Mouse (Mus musculus) liver, embryonic 15.5 days (tissue): ENCODE measurements around the gene Ubald2. TPM values are rescaled to one million over a fixed set of nuclear protein-coding genes. Genes with fewer than 3 reads are reported as not detected.
A peak's percentile ranks its signal among the peaks of the same experiment; 100 is the strongest.

ENCODE experiments used
- ATAC-seq: fragments of 200-750 bp; cut with Nextera tagmentation; 2 replicates; pipeline ENCODE4 v1.8.0; 2017; ENCODE audit warnings: moderate number of reproducible peaks, mild to moderate bottlenecking, moderate library complexity; ENCODE audit not compliant: insufficient read depth
- H3K27ac ChIP-seq: fragments of 300-500 bp; sonication (generic); replicated peaks from 2 replicates; pipeline ENCODE4 v1.5.1; 2015; ENCODE audit warnings: mild to moderate bottlenecking, inconsistent platforms
- H3K27me3 ChIP-seq: fragments of 300-500 bp; sonication (generic); 2 replicates; pipeline ENCODE4 v1.6.1; 2015; ENCODE audit warnings: mild to moderate bottlenecking, inconsistent platforms
- H3K36me3 ChIP-seq: fragments of 300-500 bp; sonication (generic); replicated peaks from 2 replicates; pipeline ENCODE4 v1.6.1; 2015; ENCODE audit warnings: moderate library complexity, mild to moderate bottlenecking, inconsistent platforms
- H3K4me1 ChIP-seq: fragments of 300-500 bp; sonication (generic); replicated peaks from 2 replicates; pipeline ENCODE4 v1.6.1; 2015; ENCODE audit warnings: inconsistent platforms
- H3K4me2 ChIP-seq: fragments of 300-500 bp; sonication (generic); 2 replicates; pipeline ENCODE4 v1.6.1; 2015; ENCODE audit warnings: moderate library complexity, mild to moderate bottlenecking, inconsistent platforms
- H3K4me3 ChIP-seq: fragments of 300-500 bp; sonication (generic); replicated peaks from 2 replicates; pipeline ENCODE4 v1.5.1; 2015; ENCODE audit warnings: mild to moderate bottlenecking, inconsistent platforms
- H3K9ac ChIP-seq: fragments of 300-500 bp; sonication (generic); 2 replicates; pipeline ENCODE4 v1.6.1; 2015; ENCODE audit warnings: moderate library complexity, mild to moderate bottlenecking, inconsistent platforms
- H3K9me3 ChIP-seq: fragments of 300-500 bp; sonication (generic); replicated peaks from 2 replicates; pipeline ENCODE4 v1.6.1; 2016; ENCODE audit warnings: inconsistent platforms
- WGBS: fragments of 180-500 bp; shearing (Covaris S2); methylation state at CpG from one replicate; pipeline ENCODE4 v1.1.7; 2015; ENCODE audit warnings: mixed read lengths; ENCODE audit not compliant: insufficient replicate concordance; 5-methylcytosine and 5-hydroxymethylcytosine counted together
- polyA plus RNA-seq: library from polyadenylated mRNA; unstranded; fragments of >200 nt; fragmentation: Nextera tagmentation; extraction: Ambion mirVana; gene quantifications from 2 replicates; pipeline ENCODE4 v1.2.1, GENCODE M21; 2015

Gene Ubald2
- polyA plus RNA-seq, 1 experiment from 2014 or later: 33.1 TPM

DNA sequence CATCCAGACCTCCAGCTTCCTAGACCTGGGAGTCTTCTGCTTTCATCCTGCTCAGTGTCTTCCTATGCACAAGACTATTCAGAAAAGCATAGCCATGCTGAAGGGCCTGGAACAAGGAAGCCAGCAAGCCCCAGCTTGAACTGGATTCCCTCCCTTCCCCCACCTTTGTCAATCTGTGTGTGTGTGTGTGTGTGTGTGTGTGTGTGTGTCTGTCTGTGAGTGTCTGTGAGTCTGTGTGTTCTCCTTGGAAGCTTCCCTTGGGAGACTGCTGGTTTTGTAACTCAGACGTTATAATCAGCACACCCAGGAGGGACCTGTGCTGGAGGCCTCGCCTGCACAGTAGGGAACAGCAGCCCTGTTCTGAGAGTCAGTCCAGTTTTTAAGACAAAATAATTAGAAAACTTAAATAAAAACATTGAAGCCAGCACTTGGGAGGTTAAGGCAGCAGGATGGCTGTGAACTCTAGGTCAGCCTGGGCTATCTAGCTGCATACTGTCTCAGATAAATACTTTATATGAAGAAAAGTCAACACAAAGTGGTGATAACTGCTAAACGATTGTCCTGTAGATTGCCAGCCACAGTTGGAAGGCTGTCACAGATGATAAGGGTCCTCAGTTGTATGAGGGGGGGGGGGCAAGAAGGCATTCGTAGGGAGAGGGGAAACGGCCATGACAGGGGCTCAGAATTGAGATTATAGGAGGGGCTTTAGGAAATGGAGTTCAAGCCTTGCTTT lies 2.3 kb downstream of the Ubald2 start:
- Histone ChIP-seq H3K4me3 (peak overlapping the region; percentile 92), H3K4me1 (peaks cover 67% of the 10 kb centered on the region), H3K9me3 (no peaks in the 10 kb centered on the region), H3K27me3 (no peaks in the 10 kb centered on the region), H3K4me2 (peak overlapping the region; percentile 73), H3K27ac (peak overlapping the region; percentile 94), H3K36me3 (peaks cover 44% of the 10 kb centered on the region), H3K9ac (peak overlapping the region; percentile 15)
- 6% methylated on average over 5 of the region's 5 CpGs for WGBS
- no peak for ATAC-seq

DNA sequence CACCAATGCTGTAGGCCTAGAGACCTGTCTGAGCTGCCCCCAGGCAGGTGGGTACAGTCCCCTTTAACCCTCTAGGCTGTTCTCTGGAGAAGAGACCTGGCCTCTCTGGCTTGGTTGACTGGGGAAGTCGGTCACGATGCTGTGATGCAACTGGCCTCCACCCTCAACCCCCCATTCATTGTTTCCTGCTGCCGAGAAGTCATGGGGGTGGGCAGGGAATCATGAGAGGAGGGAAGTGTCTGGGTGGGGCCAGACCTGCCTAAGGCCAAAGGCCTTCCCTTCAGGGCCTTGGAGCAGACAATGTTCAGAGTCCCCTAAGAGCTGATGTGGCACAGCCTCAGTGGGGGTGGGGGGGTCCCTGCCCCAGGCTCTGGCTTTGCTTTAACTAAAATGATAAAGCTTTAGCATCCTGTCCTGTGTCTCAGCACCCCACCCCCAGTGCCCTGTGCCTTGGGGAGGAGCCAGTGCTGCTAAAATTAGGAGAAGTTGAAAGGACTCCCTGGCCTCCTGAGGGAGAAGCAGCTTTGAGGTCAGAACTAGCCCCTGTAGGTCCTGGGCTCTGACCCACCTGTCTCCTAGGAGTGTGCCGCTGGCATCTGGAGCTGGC lies 2.9 kb downstream of the Ubald2 start:
- Histone ChIP-seq H3K4me3 (peak overlapping the region; percentile 92), H3K9ac (peak overlapping the region; percentile 15), H3K36me3 (peaks cover 44% of the 10 kb centered on the region), H3K9me3 (no peaks in the 10 kb centered on the region), H3K27ac (peak overlapping the region; percentile 94), H3K4me2 (peak overlapping the region; percentile 73), H3K27me3 (no peaks in the 10 kb centered on the region), H3K4me1 (peaks cover 60% of the 10 kb centered on the region)
- 13% methylated on average over 4 of the region's 4 CpGs for WGBS
- ATAC-seq: no peak

DNA sequence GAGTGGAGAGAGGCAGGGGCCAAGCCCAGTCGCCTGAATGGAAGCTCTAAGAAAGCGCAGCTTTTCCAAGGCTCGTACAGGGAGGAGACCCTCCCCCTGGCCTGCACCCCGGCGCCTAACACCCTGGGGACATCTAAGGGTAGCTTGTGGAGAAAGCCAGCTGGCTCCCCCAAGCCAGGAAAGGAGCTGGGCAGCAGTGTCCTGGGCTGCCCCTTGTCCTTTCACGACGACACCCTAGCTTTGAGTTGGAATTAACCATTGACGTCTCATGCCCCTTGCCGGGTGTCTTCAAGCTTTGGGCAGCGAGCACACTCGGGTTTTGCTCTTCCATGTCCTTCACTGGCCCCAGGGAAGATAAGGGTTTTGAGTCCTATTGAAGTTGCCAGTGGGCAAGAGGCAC lies 3.6 kb downstream of the Ubald2 start:
- WGBS: 78% methylated on average over 11 of the region's 11 CpGs
- H3K4me1 ChIP-seq: peaks cover 55% of the 10 kb centered on the region
- no peak overlapping the region for H3K9ac ChIP-seq
- H3K9me3 ChIP-seq: no peaks in the 10 kb centered on the region
- peak overlapping the region; percentile 92; the same call in 1 of the 2 replicates for H3K4me3 ChIP-seq
- H3K27me3 ChIP-seq: no peaks in the 10 kb centered on the region
- peaks cover 44% of the 10 kb centered on the region for H3K36me3 ChIP-seq
- H3K4me2 ChIP-seq: peak overlapping the region; percentile 73; the same call in 1 of the 2 replicates
- no peak for ATAC-seq
- peak overlapping the region; percentile 94; the same call in 1 of the 2 replicates for H3K27ac ChIP-seq

DNA sequence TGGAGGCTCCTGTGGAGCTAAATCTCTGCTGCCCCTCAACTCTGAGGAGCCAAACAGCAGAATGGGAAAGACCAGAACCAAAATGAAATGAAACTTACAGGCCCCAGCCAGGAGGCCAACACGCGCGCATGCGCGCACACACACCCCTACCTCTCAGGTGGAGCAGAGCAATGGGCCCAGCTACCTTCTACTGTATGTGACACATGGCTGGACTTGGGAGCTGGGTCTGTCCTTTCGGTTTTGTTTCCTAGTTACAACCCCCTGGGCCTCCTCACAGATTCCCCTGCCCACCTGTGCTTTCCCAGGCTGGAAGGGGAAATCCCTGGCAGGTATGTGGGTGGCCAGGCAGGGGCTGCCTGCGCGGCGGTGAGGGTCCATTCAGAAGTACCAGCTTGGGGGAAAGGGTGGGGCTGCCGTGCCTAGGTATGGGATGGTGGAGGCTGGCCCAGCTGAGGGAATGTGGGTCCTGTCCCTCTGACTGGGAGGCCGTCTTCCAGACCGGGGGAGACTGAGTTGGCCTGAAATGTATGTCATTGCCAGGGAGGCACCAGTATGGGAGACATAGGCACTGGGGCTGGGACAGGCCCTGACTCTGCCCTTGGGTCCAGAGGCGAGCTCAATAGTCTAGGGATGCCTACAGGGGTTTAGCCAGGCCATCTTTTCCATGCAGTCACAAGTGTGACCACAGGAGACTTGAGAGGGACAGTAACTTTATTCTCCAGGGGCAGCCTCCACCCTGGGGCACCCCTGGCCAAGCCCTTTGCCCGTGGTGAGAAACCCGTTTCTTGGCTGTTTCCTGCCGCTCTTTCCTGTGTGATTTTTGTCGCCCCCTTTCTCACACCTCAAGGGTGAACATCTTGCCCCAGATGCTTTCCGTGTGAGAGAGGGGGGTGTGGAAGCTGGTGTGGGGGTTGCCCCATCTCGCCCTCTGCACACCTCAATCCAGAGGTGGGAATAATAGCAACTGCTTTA lies 5.7 kb downstream of the Ubald2 start:
- Histone ChIP-seq H3K27ac (no peak overlapping the region), H3K4me2 (no peak overlapping the region), H3K4me1 (peaks cover 47% of the 10 kb centered on the region), H3K27me3 (no peaks in the 10 kb centered on the region), H3K4me3 (no peak overlapping the region), H3K9me3 (no peaks in the 10 kb centered on the region), H3K36me3 (peaks cover 44% of the 10 kb centered on the region), H3K9ac (no peak overlapping the region)
- WGBS: 76% methylated on average over 19 of the region's 19 CpGs
- ATAC-seq: no peak

DNA sequence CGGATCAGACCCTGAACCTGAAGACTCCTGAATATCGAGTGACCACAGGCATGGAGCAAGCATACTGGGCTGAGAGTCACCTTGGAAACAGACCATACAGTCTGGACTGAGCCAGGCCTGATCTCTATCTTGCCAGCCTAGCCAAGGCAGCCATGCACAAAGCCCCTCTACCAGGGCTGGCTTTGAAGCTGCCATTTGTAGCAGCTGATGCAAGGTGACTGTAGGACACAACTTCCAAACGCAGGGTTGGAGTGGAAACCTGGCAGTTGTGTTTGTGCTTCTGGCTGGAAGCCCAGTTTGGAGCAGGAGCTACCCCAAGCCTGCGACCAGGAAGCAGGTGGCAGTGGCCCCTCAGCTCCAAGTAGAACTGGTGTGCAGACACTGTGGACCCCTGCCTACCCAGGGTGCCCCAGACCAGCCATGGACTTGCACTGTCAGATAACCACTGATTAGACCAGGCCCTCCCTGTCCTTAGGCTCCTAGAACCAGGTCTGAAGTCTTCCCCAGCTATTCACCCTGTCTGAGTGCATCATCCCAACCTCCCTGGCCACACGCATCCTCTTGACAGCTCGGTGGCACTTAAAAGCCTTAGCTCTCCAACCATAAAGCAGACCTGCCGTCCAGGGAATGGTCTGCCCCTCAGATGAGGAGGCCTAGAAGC lies 6.6 kb downstream of the Ubald2 start:
- Histone ChIP-seq H3K4me1 (peaks cover 47% of the 10 kb centered on the region), H3K4me2 (no peak overlapping the region), H3K9me3 (no peaks in the 10 kb centered on the region), H3K4me3 (no peak overlapping the region), H3K27ac (no peak overlapping the region), H3K27me3 (no peaks in the 10 kb centered on the region), H3K9ac (no peak overlapping the region), H3K36me3 (peaks cover 44% of the 10 kb centered on the region)
- ATAC-seq: no peak
- 64% methylated on average over 7 of the region's 7 CpGs for WGBS

DNA sequence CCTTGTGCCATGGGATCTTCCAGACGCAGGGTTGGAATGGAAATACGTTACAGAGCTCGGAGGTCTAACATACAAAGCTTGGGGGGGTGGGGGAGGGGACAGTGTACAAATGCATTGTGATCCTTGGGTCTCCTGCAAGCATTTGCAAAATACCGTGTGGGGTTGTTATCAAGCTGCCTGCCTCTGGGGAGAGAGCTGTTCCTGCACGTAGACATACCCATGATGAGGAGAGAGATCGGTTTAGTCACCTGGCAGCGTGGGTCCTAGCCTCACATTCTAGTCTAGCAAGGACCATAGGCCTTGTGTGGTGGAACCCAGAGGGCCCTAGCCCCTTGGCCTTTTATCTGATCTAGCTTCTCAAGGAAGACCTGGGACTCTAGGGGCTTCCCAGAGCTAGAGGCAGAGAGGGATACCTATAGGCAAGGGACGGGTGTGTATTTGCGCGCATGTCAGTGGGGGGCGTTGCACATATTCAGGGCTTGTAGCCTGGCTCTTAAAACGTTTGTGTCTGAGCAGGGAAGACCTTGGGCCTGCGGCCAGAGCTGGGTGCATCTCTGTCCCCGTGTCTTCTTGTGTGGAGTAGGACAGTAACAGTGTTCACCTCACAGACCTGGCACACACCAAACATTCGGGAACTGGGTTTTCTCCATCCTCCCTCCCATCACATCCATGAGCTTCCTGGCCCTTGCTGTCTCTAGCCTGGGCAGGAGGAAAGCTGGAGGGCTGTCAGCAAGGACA lies 8.4 kb downstream of the Ubald2 start:
- Histone ChIP-seq H3K4me3 (no peak overlapping the region), H3K27me3 (peaks cover 12% of the 10 kb centered on the region), H3K36me3 (peaks cover 28% of the 10 kb centered on the region), H3K9me3 (no peaks in the 10 kb centered on the region), H3K4me1 (peaks cover 39% of the 10 kb centered on the region), H3K27ac (no peak overlapping the region), H3K4me2 (no peak overlapping the region), H3K9ac (no peak overlapping the region)
- WGBS: 71% methylated on average over 15 of the region's 15 CpGs
- no peak for ATAC-seq

DNA sequence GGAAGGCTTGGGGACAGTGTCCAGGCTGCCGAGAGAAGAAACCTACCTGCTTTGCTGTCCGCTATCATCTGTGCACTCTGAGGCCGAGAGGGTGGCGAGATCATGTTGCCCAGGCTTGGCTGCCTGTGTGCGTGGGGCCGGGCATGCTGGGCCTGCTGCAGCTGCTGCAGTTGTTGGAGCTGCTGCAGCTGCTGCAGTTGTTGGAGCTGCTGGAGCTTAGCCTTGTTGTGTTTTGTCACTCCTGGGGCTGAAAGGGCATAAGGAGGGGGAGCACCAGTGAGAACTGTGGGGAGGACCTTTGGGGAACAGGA lies 8.9 kb downstream of the Ubald2 start:
- no peaks in the 10 kb centered on the region for H3K9me3 ChIP-seq
- no peak overlapping the region for H3K4me2 ChIP-seq
- H3K27ac ChIP-seq: no peak overlapping the region
- H3K36me3 ChIP-seq: peaks cover 22% of the 10 kb centered on the region
- WGBS: 67% methylated on average over 6 of the region's 6 CpGs
- H3K4me1 ChIP-seq: peaks cover 34% of the 10 kb centered on the region
- ATAC-seq: no peak
- H3K27me3 ChIP-seq: peaks cover 17% of the 10 kb centered on the region
- no peak overlapping the region for H3K4me3 ChIP-seq
- H3K9ac ChIP-seq: no peak overlapping the region

DNA sequence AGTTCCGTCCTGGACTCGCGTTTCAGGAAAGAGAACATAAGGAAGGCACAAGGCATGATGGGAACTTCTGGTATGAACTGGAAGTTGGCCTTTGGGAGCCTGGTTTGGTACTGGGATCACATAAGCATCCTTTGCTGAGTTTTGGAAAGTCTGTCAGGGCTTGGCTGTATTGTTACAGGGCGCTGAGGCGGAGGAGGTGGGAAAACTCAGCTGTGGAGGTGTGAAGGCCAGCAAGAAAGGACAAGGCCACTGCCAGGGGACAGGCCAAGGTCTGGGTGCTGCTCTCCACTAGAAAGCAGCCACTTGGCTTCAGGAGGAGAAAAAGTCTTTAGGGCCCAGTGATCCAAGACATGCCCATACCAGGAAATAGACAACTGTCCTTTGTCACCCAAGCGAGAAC lies 9.4 kb downstream of the Ubald2 start:
- H3K9me3 ChIP-seq: no peaks in the 10 kb centered on the region
- H3K36me3 ChIP-seq: peaks cover 19% of the 10 kb centered on the region
- no peak overlapping the region for H3K27ac ChIP-seq
- WGBS: 84% methylated on average over 6 of the region's 6 CpGs
- ATAC-seq: no peak
- H3K27me3 ChIP-seq: peaks cover 22% of the 10 kb centered on the region
- peaks cover 34% of the 10 kb centered on the region for H3K4me1 ChIP-seq
- H3K9ac ChIP-seq: no peak overlapping the region
- H3K4me3 ChIP-seq: no peak overlapping the region
- no peak overlapping the region for H3K4me2 ChIP-seq

DNA sequence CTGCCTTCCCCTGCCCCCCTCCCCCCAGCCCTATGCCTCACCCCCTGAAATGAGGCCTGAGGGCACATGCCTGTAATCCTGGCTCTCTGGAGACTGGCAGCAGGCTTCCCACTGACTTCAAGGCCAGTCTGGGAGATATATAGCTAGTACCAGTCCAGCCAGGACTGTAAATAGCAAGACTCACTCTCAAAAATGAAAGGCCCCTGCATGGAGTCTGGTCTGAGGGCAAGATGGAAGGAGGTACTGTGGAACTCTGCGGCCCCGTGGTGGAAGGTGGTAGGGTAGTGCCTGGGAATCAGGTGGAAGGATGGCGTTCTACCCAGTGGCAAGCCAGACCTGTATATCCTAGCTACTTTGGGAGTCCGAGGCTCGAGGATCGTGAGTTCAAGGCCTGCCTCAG lies 10.0 kb downstream of the Ubald2 start:
- Histone ChIP-seq H3K4me1 (peaks cover 33% of the 10 kb centered on the region), H3K36me3 (peaks cover 17% of the 10 kb centered on the region), H3K27me3 (peaks cover 27% of the 10 kb centered on the region), H3K9me3 (no peaks in the 10 kb centered on the region), H3K27ac (no peak overlapping the region), H3K9ac (no peak overlapping the region), H3K4me3 (no peak overlapping the region), H3K4me2 (no peak overlapping the region)
- WGBS: 75% methylated on average over 6 of the region's 6 CpGs
- ATAC-seq: no peak

DNA sequence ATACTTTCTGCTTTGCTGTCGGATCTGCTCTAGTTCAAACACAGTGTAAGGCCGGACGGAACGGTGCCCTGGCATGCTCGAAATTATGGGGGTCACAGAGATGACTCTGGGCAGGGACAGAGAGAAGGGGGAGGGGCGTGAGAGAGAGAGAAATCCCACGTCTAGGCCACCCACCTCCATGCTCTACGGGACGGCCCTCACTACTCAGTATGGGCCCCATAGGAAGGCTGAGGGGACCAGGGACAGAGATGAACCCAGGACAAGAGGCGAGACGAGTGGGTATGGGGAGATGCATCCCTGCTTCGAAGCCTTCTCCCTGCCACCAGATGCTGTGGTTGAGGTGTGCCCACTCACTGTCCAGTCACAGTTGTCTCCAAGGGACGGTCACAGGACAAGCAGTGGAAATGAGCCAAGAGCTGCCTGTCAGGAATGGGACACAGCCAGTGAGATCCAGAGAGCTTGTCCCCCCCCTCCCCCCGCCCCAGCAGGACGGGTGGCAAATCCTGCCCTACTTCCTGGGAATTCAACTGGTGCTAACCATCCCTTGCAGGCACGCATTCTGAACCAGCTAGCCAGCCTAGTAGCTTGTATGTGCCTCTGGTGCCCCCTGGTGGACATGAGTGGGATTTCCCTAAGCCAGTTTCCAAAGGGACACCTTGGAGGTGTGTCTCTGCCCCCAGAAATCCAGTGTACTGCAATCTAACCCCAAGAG lies 11.9 kb downstream of the Ubald2 start:
- no peak overlapping the region for H3K27ac ChIP-seq
- H3K4me3 ChIP-seq: no peak overlapping the region
- WGBS: 43% methylated on average over 16 of the region's 16 CpGs
- H3K9ac ChIP-seq: no peak overlapping the region
- H3K4me2 ChIP-seq: no peak overlapping the region
- H3K27me3 ChIP-seq: peaks cover 27% of the 10 kb centered on the region
- peaks cover 15% of the 10 kb centered on the region for H3K4me1 ChIP-seq
- no peaks in the 10 kb centered on the region for H3K36me3 ChIP-seq
- no peaks in the 10 kb centered on the region for H3K9me3 ChIP-seq
- ATAC-seq: peak; percentile 27
